Mouse (Mus musculus) intestine, postnatal 0 days (tissue): Measurements from ENCODE around the gene Gpr179. TPM values are rescaled to one million over a fixed set of nuclear protein-coding genes. Genes with fewer than 3 reads are reported as not detected.
"Not testable (repeated sequence)": the region's sequence is repeated elsewhere in the genome, so short reads cannot be mapped to it uniquely, and the experiment has no call there.

ENCODE experiments used
- ATAC-seq: fragments of 200-750 bp; cut with Nextera tagmentation; 2 replicates; pipeline ENCODE4 v1.8.0; 2017; ENCODE audit warnings: mild to moderate bottlenecking, moderate TSS enrichment, moderate library complexity
- H3K27ac ChIP-seq: fragments of 300-500 bp; sonication (generic); 2 replicates; pipeline ENCODE4 v1.5.1; 2014; ENCODE audit warnings: mild to moderate bottlenecking, low read depth, low read length, moderate library complexity
- H3K27me3 ChIP-seq: fragments of 300-500 bp; sonication (generic); replicated peaks from 2 replicates; pipeline ENCODE4 v1.6.1; 2014; ENCODE audit warnings: low read length, mixed read lengths; ENCODE audit not compliant: control insufficient read depth, insufficient read depth
- H3K36me3 ChIP-seq: fragments of 300-500 bp; sonication (generic); 2 replicates; pipeline ENCODE4 v1.6.1; 2014; ENCODE audit warnings: mild to moderate bottlenecking, moderate library complexity; ENCODE audit not compliant: control insufficient read depth, insufficient read depth
- H3K4me1 ChIP-seq: fragments of 300-500 bp; sonication (generic); replicated peaks from 2 replicates; pipeline ENCODE4 v1.6.1; 2014; ENCODE audit warnings: antibody characterized with exemption, low read length, mixed read lengths; ENCODE audit not compliant: control insufficient read depth, insufficient read depth
- H3K4me2 ChIP-seq: fragments of 300-500 bp; sonication (generic); replicated peaks from 2 replicates; pipeline ENCODE4 v1.6.1; 2014; ENCODE audit warnings: low read depth, mild to moderate bottlenecking, moderate library complexity
- H3K4me3 ChIP-seq: fragments of 300-500 bp; sonication (generic); 2 replicates; pipeline ENCODE4 v1.5.1; 2014; ENCODE audit warnings: low read depth, low read length
- H3K9ac ChIP-seq: fragments of 300-500 bp; sonication (generic); 2 replicates; pipeline ENCODE4 v1.6.1; 2014; ENCODE audit warnings: mild to moderate bottlenecking, low read depth, low read length
- H3K9me3 ChIP-seq: fragments of 300-500 bp; sonication (generic); 2 replicates; pipeline ENCODE4 v1.6.1; 2016; ENCODE audit warnings: mixed run types; ENCODE audit not compliant: control insufficient read depth
- CTCF ChIP-seq: sonication (generic); IDR thresholded peaks from 2 replicates; pipeline ENCODE4 v1.5.1; 2016; ENCODE audit warnings: low read depth, mild to moderate bottlenecking, control low read depth, antibody characterized with exemption, moderate library complexity
- WGBS: fragments of 180-500 bp; shearing (Covaris S2); extraction: QIAGEN DNeasy Blood & Tissue Kit; methylation state at CpG from one replicate; pipeline ENCODE4 v1.1.7; 2014; 5-methylcytosine and 5-hydroxymethylcytosine counted together
- polyA plus RNA-seq: library from polyadenylated mRNA; unstranded; fragments of >200 nt; fragmentation: Nextera tagmentation; extraction: Ambion mirVana; gene quantifications from 2 replicates; pipeline ENCODE4 v1.2.1, GENCODE M21; 2015

Gpr179 gene
- polyA plus RNA-seq, 1 experiment from 2014 or later, result 0.07 TPM

- WGBS, result 95% methylated on average over 8 of the region's 8 CpGs
- Histone ChIP-seq H3K36me3 (peaks cover 23% of the 10 kb centered on the region), H3K4me1 (no peaks in the 10 kb centered on the region), H3K9ac (no peak overlapping the region), H3K9me3 (no peaks in the 10 kb centered on the region), H3K4me2 (no peak overlapping the region), H3K27me3 (no peaks in the 10 kb centered on the region), H3K27ac (no peak overlapping the region), H3K4me3 (no peak overlapping the region)
- TF ChIP-seq CTCF, result no peak
- no peak for ATAC-seq
These were observed 30.7 kb downstream of the Gpr179 start for GRCm38 (mm10) chr11:97321197-97321596.

GRCm38 (mm10) chr11:97315504-97316503 lies 36.1 kb downstream of the Gpr179 start, which contains the start of gene Mrpl45:
Gene Mrpl45, plus strand, starts transcription at chr11:97315716.
- Histone ChIP-seq H3K9me3 (no peaks in the 10 kb centered on the region), H3K27me3 (no peaks in the 10 kb centered on the region), H3K9ac (peak within 1 kb of the TSS; percentile 62), H3K4me1 (no peaks in the 10 kb centered on the region), H3K36me3 (no peaks in the 10 kb centered on the region), H3K27ac (peak within 1 kb of the TSS; percentile 64), H3K4me3 (peak within 1 kb of the TSS; percentile 55), H3K4me2 (peak within 1 kb of the TSS; percentile 63)
- WGBS, result under 1% methylated on average over 50 of the region's 50 CpGs
- TF ChIP-seq CTCF, result no peak
- peak; percentile 94 for ATAC-seq

- no peak; the same call in 1 of the 2 replicates for ATAC-seq
- Histone ChIP-seq H3K9ac (no peak overlapping the region), H3K4me2 (peak overlapping the region; percentile 63), H3K4me3 (peak overlapping the region; percentile 55; the same call in 1 of the 2 replicates), H3K27me3 (no peaks in the 10 kb centered on the region), H3K27ac (peak overlapping the region; percentile 64), H3K36me3 (no peaks in the 10 kb centered on the region), H3K4me1 (no peaks in the 10 kb centered on the region), H3K9me3 (no peaks in the 10 kb centered on the region)
- 41% methylated on average over 8 of the region's 8 CpGs for WGBS
- TF ChIP-seq CTCF, result no peak
These were observed 37.0 kb downstream of the Gpr179 start for GRCm38 (mm10) chr11:97314751-97315503.

GRCm38 (mm10) chr11:97314110-97314509 lies 37.8 kb downstream of the Gpr179 start:
- Histone ChIP-seq H3K27ac (no peak overlapping the region), H3K9ac (no peak overlapping the region), H3K4me3 (no peak overlapping the region), H3K9me3 (no peaks in the 10 kb centered on the region), H3K4me2 (no peak overlapping the region), H3K27me3 (no peaks in the 10 kb centered on the region), H3K4me1 (no peaks in the 10 kb centered on the region), H3K36me3 (no peaks in the 10 kb centered on the region)
- TF ChIP-seq CTCF, result peak; percentile 53
- ATAC-seq, result no peak
- 95% methylated on average over 3 of the region's 3 CpGs for WGBS

GRCm38 (mm10) chr11:97312871-97313270 lies 39.0 kb downstream of the Gpr179 start:
- H3K4me1 ChIP-seq, H3K27ac ChIP-seq, H3K27me3 ChIP-seq, H3K9me3 ChIP-seq, ATAC-seq, H3K4me3 ChIP-seq, H3K9ac ChIP-seq, H3K4me2 ChIP-seq, H3K36me3 ChIP-seq: not testable (repeated sequence)
- 73% methylated on average over 1 of the region's 1 CpGs for WGBS
